Mouse (Mus musculus): ENCODE measurements around the gene Cish.

Cish gene

DNA sequence AAGGTAGTCTGAATTCAATTTTAAA lies at the start of gene Cish:
Gene Cish, plus strand, starts transcription at position 11 of the 25 bp plus-strand sequence.
- in situ Hi-C loops (cut with MboI; ENCODE audit: low sequenced_read_pairs), result loop anchor here (25.0 kb wide), 1 partner anchor 384 kb away; no protein-coding TSS in a partner anchor

DNA sequence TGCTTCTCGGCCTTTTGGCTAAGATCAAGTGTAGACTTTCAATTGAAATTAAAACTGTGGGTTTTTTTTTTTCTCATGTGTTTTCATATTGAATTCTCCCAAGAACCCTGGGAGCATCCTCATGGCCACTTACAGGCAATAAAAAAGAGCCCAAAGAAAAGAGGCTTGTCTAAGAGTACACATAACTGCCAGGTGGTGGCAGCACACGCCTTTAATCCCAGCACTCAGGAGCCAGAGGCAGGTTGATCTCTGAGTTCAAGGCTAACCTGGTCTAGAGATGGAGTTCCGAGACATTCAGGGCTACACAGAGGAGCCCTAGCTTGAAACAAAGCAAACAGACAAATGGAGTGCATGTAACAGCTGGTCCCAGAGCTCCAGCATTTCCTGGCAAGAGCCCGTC lies 49.7 kb upstream of the Cish start:
- in situ Hi-C loops (cut with MboI; ENCODE audit: low sequenced_read_pairs), result loop anchor here (5.0 kb wide), 1 partner anchor 46 kb away; no protein-coding TSS in a partner anchor

DNA sequence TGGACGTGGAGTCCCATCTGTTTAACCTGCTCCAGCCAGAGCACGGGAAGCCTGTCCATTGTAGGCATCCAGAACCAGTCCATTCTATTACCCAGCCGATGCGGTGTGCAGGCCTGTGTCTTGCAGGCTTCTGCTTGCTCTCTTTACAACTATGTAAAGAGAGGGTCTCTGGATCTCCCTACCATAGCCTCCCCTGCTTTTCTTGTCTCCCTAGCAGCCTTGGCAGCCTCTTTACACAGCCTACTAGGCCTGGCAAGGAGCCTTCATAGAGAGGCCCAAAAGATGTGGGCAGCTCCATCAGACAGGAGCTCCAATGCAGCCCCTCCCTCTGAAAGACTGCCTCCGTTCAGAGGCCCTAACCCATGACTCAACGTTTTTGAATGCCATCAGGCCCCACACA lies 46.7 kb upstream of the Cish start:
- in situ Hi-C loops (cut with MboI; ENCODE audit: low sequenced_read_pairs), result loop anchor here (5.0 kb wide), 1 partner anchor 43 kb away; no protein-coding TSS in a partner anchor

DNA sequence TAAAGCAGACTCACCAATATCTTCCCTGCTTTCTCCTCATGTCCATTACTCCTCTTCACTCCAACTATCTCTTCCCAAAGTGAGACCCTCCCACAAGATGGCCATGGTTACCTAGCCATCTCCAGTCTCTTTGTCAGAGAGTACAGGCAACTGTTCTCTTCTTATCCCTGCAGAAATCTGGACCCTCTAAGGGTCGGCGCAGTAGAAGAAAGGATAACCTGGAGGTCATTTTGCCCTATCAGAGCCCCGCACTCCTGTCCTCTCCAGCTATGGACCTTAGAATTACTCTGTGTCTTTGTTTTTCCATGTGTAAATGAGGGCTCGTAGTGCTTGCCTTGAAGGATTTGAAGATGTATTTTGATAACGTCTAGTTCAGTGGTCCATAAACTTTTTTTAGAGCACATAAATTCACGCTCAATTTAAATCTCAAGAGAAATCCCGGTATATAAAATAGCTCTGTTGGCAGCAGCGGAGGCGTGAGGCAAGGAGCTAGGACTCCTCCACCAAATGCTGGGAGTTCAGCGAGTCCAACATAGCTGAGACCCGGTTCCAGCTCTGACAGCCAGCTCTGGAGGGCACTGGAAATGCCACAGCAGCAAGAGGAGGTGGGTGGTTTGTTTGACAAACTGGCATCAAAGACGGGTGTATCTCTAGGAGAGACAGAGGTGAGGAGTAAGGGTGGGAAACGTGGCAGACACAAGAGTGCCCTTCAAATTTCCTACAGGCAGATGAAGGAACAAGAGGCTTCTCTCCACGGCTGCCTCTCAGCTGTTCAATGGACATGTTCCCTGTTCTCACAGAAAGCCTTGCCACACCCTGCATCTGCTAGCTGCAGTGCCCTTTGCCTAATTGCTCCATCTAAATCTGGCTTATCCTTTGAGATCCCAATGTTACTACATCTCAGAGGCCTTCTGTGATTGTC lies 45.1 kb upstream of the Cish start:
- in situ Hi-C loops (cut with MboI; ENCODE audit: low sequenced_read_pairs), result no loop called here

DNA sequence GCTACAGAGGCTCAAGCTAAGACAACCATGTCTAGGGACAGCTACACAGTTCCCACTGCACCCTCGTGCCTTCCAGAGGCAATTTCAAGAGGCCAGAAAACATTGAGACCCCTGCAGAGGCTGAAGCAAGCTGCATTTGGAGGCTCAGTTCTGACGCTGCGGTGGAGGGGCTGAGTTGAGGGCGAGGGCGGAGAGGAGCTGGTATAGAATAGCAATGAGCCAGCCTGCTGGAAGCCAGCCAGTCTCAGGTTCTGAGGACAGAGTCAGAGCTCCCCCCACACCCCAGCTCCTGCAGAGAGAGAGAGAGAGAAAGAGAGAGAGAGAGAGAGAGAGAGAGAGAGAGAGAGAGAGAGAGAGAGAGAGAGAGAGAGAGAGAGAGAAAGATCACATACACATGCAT lies 43.7 kb upstream of the Cish start:
- in situ Hi-C loops (cut with MboI; ENCODE audit: low sequenced_read_pairs), result no loop called here

DNA sequence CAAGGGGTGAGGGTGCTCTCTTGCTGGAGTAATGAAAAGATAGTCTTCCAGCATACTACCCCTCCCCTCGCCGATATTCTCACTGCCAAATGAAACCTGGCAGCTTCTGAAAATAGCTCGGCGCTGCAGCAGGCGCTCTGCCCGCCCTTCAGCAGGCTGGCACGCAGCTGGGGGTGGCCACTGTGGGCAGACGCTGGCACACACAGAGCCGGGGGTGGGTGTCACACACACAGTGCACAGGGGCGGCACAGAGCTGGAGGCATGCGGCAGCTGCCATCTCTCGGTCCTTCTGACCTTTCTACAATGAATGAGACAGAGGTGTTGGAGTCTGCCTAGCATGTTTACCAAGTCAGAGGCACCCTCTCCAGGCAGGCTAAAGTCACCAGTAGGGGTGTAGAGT lies 41.4 kb upstream of the Cish start:
- in situ Hi-C loops (cut with MboI; ENCODE audit: low sequenced_read_pairs), result no loop called here

DNA sequence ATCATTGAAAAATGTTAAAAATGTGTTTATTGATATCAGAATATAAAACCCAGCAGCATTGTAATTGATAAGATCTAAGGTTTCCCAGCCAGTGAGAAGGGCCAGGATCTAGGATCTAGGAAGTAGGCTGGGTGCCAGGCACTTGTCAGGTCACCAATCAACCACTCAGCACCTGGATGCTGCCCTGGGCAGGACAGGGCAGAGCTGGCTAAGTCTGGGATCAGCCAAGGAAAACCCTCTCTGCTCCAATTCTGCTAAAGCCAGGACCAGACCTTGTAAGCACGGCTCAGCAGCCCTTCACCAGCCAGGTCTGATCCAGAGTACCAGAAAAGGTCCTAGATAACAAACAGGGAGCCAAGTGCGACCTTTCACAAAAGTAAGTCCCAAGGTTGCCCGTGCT lies 40.9 kb upstream of the Cish start:
- in situ Hi-C loops (cut with MboI; ENCODE audit: low sequenced_read_pairs), result no loop called here

DNA sequence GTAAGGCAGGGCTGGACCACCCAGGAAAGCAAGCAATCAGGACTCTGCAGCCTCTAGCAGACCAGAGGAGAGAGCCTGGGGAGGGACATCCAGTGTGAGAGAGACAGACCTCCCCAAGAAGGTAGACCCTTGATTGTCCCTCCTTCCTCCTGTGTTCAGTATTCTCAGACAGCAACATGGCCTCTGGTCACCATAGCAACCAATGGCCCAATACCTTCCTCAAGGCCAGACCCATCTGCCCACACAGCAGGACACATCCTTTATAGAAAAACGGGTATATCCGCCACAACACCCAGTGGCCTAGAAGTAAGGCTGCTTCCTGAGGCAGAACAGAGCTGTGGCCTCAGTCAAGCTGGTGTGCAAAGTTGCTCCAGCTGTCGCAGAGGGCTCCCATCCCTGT lies 40.2 kb upstream of the Cish start:
- in situ Hi-C loops (cut with MboI; ENCODE audit: low sequenced_read_pairs), result no loop called here

DNA sequence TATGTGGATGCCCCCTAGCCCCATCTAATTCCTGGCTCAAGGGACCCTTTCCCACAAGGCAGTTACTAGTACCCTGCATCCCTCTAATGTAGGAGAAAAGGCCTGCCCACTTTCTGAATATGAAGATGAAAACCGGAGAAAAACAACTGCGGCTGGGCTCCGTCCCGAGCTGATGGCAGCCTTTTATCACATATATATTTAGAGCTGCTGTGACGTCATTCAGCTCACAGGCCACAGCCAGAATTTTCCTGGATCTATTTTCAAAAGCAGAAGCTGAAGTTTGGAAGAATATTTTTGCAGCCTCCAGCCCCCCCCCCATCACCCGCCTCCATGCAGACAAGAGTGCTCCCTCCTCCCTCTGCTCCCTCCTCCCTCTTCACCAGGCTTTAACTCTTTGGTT lies 36.3 kb upstream of the Cish start:
- in situ Hi-C loops (cut with MboI; ENCODE audit: low sequenced_read_pairs), result no loop called here

DNA sequence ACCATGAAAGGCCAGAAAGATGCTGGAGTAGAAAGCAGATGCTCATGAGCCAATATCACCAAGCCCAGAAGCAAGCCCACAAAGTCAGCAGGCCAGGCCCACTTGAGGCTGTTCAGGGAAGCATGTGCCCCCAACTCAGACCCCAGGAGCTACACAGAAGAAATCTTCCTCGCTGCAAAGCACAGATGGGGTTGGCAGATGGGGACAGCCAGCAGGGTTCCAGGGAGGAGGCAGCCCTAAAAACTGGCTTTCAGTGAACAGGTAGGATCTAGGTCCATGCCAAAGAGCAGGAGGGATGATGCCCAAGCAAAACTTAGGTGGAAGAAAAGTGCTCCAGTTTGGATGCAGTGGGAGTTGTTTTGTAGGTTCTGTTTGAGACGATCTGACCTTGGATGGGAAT lies 35.4 kb upstream of the Cish start:
- in situ Hi-C loops (cut with MboI; ENCODE audit: low sequenced_read_pairs), result no loop called here

DNA sequence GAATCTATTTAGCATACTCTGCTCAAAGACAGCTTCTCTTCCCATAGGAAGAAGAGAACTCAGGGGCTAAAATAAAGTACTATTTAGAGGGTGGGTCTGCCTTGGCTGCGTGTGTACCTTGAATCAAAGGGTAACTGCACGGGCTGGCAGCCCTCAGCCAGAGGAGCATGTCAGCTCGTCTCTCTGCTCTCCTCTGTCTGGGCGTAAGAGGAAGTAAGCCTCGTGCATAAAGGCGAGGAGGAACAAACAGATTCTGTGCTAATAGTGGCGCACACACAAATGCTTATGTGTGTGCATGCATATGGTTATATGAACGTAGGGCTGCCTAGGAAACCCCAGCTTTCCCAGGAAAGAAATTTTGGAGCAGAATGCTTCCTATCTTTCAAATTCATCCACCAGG lies 35.0 kb upstream of the Cish start:
- in situ Hi-C loops (cut with MboI; ENCODE audit: low sequenced_read_pairs), result no loop called here

DNA sequence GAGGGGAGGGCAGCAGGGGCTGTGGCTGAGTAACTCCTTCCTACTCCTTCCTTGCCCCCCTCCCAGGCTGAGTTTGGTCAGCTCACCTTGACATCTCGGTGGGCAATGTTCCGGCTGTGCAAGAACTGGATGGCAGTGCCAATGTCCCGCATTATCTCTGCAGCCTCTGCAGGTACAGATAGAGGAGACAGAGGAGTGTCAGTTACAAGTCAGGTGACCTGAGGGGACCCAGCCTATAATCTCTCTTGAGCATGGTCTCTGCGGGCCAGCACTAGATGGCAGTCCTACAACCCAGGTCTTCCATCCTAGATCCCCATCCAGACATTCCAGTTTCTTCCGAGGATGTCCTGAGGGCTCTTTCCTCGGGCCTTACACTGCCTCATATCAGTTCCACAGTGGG lies 34.0 kb upstream of the Cish start:
- in situ Hi-C loops (cut with MboI; ENCODE audit: low sequenced_read_pairs), result no loop called here

DNA sequence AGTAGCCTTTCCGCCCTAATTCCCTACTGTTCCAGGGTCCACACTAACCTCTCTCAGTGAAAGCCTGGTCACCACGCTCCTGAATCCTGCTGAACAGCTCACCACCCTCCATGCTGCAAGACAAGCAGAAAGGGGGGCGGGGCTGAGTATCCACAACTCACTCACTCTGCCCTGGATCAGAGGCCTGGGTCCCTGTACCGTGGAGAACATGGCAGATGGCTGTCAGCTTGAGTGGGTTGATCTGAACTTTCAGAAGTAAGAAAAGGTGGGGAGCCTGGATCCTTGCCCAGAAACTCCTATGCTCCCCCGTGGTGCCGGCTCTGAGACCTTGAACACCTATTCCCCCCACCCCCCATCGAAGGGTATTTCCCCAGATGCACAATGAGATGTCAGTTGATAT lies 33.5 kb upstream of the Cish start:
- in situ Hi-C loops (cut with MboI; ENCODE audit: low sequenced_read_pairs), result no loop called here

DNA sequence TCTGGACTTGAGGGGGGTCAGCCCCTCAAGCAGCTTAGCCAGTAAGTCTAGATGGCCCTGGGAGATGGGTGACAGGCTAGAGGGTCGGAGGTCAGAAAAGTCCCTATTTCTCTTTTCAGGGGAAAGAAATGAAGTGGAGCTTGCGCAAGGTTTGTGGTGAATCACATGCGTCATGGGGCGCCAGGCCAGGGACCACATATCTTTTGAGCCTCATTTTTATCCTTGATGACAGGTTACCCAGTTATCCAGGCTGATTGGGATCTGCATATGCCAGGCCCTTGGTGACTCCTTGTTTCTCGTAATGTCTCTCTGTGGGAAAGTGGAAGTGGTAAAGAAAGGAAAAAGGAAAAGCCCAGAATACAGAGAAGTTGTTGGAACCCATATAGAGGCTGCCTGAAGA lies 31.9 kb upstream of the Cish start:
- in situ Hi-C loops (cut with MboI; ENCODE audit: low sequenced_read_pairs), result no loop called here

DNA sequence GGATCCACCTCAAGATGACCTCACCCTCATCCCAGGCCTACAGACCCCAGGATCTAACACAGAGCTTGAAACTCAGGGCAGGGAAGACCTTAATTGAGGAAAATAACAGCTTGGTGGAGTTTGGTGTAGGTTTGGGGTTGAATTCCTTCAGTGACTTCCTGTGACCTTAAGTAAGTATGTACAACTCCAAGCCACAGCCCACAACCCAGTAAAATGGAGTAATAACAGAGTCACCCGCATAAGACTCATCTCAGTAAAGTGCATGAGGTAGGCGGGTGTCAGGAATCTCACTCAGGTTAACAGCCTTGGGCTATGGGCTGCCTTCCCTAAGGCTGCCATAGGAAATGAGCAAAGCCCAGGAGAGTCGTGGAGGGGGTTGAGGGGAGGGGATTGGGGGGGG lies 31.1 kb upstream of the Cish start:
- in situ Hi-C loops (cut with MboI; ENCODE audit: low sequenced_read_pairs), result no loop called here

DNA sequence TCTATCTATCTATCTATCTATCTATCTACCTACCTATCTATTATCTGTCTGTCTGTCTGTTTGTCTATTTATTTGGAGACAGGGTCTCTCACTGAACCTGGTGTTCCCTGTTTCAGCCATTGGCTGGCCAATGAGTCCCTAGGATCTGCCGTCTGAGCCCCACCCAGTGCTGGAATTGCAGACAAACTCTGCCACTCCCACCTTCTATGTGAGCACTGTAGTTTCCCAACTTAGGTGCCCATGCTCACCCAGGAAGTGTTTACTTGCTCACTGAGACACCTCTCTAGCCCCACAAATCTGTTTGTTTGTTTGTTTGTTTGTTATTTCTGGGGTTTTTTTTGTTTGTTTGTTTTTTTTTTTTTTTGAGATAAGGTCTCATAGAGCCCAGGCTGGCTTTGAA lies 28.8 kb upstream of the Cish start:
- in situ Hi-C loops (cut with MboI; ENCODE audit: low sequenced_read_pairs), result no loop called here

DNA sequence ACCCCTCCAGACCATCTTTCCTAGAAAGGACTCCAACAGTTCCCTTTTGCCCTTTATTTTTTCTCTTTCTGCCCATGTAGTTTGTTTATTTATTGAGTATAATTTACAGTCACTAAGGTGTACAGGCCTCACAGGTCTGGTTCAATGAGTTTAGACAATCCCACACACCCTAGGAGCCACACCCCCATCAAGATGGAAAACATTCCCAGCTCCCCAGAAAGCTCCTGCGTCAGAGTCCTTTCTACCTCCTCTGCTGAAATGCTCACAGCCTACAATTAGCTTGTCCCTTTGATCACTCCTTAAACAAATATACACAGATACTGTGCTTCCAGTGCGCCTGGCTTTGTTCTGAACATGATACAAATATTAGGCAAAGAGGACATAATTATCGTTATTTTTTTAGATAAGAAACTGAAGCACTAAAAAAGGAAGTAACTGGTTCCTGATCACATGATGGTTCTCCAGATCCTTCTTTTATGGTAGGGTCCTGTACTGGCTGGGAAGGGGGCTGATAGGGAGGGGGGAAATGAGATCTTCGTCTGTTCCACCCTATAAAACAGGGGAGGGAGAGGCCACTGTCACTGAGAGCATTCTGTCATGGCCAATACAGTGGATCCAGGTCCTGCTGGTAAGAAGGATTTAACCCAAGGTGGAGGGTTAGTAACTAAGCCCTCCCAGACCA lies 28.0 kb upstream of the Cish start:
- in situ Hi-C loops (cut with MboI; ENCODE audit: low sequenced_read_pairs), result no loop called here

DNA sequence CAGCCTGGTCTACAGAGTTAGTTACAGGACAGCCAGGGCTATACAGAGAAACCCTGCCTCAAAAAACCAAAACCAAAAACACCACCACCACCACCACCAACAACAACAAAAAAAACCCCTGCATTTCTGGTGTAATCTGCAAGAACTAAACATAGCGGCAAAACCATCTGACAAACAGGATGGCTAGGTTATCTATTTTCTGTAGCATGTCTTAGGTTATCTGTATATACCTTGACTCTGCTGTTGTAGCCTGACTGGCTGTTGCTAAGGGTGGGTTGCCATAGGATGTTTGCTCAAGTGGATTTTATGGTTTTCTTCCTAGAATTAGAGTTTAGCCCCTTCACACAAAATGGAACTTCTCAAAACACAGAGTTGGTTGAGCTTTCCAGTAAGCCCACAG lies 26.1 kb upstream of the Cish start:
- in situ Hi-C loops (cut with MboI; ENCODE audit: low sequenced_read_pairs), result no loop called here

DNA sequence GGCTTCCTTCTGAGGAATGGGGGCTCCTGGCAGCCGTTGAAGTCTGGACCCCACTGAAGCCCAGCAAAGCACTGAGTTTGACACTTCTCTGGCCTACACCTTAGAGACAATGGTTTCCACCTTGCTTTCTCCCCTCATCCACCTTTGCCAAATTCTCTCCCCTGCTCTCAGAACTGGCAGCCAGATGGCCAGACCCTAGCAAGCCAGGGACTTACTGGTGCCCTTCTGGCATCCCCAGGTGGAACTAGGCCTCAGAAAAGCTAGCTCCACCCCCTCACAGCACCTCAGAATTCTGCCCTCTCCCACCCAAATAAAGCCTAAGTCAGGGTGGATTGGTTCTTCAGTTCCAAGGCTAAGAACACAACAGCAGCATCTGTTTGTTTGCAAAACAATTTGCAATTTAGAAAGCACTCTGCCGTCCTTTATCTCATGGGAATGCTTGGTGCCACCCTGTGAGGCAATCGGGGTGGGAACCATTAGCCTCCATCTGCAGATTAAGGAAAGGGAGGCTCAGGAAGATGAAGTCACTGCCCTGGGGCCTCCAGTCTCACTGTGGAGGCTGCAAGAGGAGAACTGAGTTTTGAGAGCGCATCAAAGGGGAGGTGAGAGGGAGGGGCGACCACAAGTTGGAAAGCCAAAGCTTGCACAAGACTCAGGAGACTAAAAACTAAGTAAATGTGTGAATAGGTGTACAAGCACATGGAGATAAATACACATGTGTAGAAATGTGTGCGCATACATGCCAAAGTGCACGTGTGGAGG lies 24.5 kb upstream of the Cish start:
- in situ Hi-C loops (cut with MboI; ENCODE audit: low sequenced_read_pairs), result no loop called here

DNA sequence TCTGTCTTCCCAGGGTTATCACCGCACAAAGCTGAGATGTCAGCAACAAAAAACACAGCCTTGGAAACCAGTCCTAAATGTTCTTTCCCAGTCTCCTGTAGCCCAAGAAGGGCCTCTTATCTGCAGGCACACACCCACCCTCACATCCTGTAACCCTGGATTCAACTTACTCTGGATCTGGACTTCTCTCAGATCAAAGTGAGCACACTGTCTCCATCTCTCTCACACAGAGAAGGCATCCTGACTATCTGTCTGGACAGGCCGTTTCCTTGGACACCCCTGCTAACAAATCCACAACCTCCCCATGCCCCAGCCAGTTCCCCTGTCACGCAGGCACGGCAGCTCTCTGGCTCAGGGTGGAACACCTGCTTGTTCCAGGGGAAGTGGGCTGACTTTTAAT lies 23.5 kb upstream of the Cish start:
- in situ Hi-C loops (cut with MboI; ENCODE audit: low sequenced_read_pairs), result no loop called here

DNA sequence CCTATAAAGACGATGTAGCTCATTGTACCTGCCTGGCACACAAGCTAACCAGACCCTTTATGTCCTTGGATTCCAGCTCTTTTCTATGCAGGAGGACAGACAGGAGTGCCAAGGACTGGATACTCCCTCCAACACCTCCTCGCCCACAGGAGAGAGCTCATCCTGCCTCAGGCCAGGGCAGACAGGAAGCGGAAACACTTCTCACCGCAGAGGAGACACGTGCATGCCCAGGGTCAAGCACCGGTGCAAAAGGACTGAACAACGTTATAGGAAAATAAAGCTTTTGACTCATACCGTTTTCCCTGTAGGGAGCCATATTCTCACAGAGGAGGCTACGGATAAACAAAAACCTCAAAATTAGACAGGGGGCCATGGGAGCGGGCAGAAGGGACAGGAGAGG lies 22.6 kb upstream of the Cish start:
- in situ Hi-C loops (cut with MboI; ENCODE audit: low sequenced_read_pairs), result no loop called here

DNA sequence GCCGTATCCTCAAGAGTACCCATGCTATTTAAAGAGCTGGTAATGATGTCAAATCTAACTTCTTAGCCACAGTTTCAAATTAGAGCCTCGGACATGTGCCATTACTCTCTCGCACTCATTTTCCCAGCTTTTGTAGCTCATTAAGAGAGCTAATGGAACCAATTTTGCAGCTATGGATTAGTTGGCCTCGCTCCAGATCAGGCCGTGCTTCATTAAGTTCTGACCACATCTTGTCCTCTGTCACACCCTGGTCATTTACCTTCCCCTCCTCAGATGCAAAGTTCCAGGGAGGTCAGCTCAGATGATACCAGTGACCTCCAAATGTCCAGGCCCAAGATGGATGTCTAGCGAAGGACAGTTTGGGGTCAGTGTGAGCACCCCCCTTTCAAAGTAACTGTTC lies 21.1 kb upstream of the Cish start:
- in situ Hi-C loops (cut with MboI; ENCODE audit: low sequenced_read_pairs), result loop anchor here (25.0 kb wide), 1 partner anchor 362 kb away; no protein-coding TSS in a partner anchor
